Mouse (Mus musculus) monocyte, adult 5-6 weeks (primary cell): ENCODE results near the gene Tex13c1. TPM values are rescaled to one million over a fixed set of nuclear protein-coding genes. Genes with fewer than 3 reads are reported as not detected.

Experiments
- ATAC-seq: fragments of 153-309, 156-312 bp; replicated peaks from 2 replicates; pipeline ENCODE4 v1.8.0; 2017; ENCODE audit warnings: mild to moderate bottlenecking; ENCODE audit not compliant: low TSS enrichment, insufficient number of reproducible peaks, severe bottlenecking, poor library complexity, low FRiP score
- total RNA-seq: library from RNA; stranded (forward); fragments of 200-1000, 200-491, 200-594 nt; gene quantifications from 3 replicates; pipeline ENCODE4 v1.2.3, GENCODE M21; 2017

The Tex13c1 gene
- total RNA-seq, result not detected in 3 replicates

DNA sequence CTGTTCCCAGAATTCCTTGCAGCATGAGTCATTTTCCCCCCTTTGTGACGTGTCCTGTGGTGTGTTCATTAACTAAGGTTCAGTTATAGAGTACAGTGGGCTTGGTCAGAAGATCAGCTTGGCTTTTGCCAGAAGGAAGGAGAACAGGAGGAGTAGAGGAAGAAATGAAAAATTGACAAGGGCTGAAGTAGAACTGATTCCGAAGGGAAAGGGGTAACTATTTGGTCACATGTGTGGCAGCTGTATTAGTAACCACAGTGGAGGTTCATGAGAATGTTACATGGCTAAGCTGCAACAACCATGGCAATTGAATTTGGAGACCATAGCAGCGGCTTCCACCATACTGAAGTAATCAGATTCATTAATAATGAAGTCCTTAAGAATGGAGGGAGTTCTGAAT, at the start of gene Tex13c1:
Tex13c1 (plus strand) TSS at position 301 of the 400 bp plus-strand sequence.
- ATAC-seq, result no peak

Other genes with a start within 250 kb of the Tex13c1 start
- not detected in 3 replicates for gene Tenm1, start 162.0 kb upstream of the Tex13c1 start, total RNA-seq